Mouse (Mus musculus) cerebellum, adult (tissue): ENCODE measurements around the gene Smoc1.
A peak's percentile ranks its signal among the peaks of the same experiment; 100 is the strongest.

Experiments
- ATAC-seq: cut with Nextera tagmentation; 2 replicates; pipeline ENCODE4 v1.9.2; 2017; ENCODE audit warnings: mild to moderate bottlenecking, moderate library complexity, mixed read lengths; ENCODE audit not compliant: insufficient number of reproducible peaks, low FRiP score, low TSS enrichment

The Smoc1 gene

DNA sequence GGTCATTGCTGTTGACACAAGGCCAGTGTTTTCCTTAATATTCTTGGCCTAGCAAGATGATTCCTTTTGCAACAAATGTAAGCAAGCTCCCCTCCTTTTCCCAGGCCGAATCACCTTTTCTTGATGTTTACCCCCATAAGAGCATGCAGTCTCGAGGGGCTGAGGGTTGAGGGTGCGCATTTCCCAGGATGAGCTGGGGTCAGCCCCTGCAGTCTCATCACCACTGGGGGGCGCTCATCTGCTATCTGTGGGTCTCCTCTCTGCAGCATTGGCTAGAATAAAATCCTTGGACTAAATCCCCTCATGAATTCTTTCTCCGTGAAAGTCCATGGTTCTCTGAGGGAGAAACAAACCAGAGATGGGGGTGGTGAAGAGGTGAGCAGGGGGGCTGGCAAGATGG lies 134.2 kb downstream of the Smoc1 start:
- ATAC-seq: no peak

DNA sequence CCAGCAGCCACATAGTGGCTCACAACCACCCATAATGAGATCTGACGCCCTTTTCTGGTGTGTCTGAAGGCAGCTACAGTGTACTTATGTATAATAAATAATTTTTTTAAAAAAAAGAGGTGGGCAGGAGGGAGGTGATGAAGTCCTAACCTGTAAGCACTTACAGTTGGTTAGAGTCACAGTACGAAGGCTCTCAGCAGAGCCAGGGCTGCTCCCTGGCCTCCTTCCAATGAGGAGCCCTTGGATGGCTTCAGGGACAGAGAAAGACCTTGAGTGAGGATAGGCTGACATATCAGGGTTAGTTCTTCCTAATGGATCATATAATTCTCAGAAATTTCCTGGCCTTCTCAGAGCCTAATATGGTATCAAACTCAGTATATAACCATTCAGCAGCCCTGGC lies 134.7 kb downstream of the Smoc1 start:
- no peak for ATAC-seq

DNA sequence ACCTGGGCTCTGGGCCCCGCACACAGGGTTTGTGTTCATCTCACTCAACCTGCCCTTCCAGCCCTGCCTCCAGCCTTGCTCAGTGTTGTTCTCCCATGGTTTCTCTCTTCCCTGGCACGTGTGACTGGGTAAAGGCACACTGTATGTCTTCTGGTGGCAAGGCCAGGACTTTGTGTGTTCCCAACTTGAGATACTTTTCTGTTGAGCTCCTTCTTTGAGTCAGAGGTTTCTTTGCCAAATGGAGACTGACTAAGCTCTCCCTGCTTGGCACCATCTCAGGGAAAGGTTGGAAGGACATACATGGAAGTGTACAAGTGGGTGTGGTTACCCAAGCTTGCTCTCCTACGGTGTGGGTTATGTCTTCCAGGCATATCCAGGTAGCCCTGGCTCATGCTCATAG lies 136.5 kb downstream of the Smoc1 start:
- no peak for ATAC-seq

- no peak for ATAC-seq
Observed at GRCm38 (mm10) chr12:81163566-81163965, 137.0 kb downstream of the Smoc1 start.

- no peak for ATAC-seq
Observed at GRCm38 (mm10) chr12:81166092-81166491, 139.5 kb downstream of the Smoc1 start.

DNA sequence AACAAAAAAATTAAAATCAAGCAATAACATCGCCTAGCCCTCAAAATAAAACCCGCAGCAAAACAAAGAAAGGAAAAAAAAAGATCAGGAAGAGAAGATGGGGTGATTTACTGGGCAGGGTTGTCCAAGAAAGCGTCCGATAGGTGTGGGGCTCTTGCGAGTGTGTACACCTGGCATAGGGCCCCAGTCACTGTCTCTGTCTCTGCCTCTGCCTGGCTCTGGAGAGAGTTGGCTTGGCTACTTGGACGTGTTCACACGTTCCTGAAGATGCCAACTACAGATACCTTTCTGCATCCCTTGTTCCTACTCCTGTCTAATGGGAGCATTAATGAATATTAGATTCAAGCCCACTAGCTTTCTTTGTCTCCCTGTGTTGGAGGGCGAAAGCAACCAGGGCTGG lies 140.0 kb downstream of the Smoc1 start:
- no peak for ATAC-seq

DNA sequence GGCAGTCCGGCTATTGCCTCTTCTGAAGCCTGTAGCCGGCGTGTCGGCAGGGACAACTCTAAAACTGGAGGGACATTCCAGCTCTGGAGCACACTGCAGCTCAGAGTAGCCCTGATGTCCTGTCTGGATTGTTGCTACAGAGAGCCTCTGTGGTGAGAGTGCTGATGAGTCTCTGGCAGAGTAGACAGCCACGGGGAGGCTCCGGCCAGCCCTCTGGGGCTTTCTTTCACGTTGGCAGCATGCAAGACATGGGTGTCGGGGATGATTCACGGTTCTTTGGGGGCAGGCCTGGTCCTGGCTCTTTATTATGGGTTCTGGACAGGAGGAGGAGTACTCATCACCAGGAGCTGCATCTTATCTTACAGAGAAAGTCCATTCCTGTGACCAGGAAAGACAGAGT lies 140.5 kb downstream of the Smoc1 start:
- ATAC-seq: no peak

DNA sequence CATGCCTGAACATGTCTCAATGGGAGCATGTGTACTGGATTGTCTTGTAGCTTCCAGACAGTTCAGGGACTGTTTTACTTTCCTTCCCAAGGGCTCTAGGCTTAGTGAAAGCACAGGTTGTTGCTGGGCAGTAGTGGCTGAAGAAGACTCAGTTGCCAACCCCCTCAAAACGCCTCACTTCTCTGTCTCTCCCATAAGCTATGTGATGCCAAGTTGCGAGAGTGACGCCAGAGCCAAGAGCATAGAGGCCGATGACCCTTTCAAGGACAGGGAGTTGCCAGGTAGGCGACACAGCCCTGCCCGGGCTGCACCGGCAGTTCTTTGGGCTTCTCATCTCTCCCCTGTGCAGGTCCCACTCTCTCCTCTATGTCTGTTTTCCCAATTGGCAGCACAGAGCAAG lies 141.4 kb downstream of the Smoc1 start:
- ATAC-seq: no peak

- no peak for ATAC-seq
Observed at GRCm38 (mm10) chr12:81168494-81168893, 141.9 kb downstream of the Smoc1 start.

DNA sequence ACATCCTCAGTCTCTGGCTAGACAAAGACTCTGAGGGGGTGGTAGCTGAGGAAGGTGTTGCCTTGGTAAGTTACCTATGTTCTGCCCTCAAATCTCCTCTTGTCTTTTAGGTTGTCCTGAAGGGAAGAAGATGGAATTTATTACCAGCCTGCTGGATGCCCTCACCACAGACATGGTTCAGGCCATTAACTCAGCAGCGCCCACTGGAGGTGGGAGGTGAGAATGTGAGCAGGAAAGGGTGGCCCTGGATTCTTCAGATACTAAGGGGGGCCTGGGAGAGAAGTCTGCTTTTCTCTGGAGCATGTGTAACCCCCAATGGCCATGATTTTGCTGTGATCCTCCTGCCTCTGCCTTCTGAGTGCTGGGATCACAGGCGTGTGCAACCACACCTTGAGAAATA lies 143.5 kb downstream of the Smoc1 start:
- no peak for ATAC-seq

DNA sequence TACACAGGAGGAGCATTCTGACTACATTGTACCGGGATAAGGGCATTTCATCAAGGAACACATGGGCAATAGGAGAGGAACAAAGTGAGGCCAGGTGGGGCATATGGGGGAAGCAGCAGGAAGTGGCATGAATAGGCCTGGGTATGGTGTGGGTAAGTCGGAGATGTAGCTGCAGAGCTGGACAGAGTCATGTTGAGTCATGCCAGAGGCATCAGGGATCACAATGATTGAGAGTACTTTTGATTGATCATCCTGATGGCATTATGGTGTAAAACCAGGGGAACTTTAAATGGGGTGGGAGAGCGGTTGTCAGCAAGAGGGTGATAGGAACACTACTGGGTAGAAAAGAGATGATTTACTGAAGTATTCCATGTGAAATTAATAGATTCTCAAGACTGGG lies 146.4 kb downstream of the Smoc1 start:
- no peak for ATAC-seq

- ATAC-seq: peak; percentile 86
Observed at GRCm38 (mm10) chr12:81173893-81174292, 147.3 kb downstream of the Smoc1 start.

GRCm38 (mm10) chr12:81175252-81175651 lies 148.6 kb downstream of the Smoc1 start:
- ATAC-seq: no peak

- peak; percentile 69; the same call in 1 of the 2 replicates for ATAC-seq
Observed at GRCm38 (mm10) chr12:81182073-81182472, 155.5 kb downstream of the Smoc1 start.

DNA sequence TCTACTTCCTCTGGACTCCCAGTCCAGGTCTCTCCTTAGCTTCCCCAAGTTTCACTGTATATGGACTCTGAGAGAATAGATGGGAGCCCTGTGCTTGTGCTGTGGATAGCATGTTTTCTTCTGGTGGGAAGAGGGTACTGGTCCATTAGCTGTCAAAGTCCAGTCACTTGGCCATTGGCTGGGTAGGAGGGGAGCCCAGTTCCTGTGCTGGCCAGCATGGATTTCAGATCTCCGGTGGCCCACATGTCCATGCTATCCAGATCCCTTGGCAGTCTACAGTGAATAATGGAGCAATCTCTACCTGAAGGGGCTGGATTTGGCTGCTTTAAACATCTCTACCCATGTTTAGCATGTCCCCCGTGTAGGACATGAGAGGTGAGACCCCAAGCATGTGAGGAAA lies 158.4 kb downstream of the Smoc1 start:
- ATAC-seq: no peak

DNA sequence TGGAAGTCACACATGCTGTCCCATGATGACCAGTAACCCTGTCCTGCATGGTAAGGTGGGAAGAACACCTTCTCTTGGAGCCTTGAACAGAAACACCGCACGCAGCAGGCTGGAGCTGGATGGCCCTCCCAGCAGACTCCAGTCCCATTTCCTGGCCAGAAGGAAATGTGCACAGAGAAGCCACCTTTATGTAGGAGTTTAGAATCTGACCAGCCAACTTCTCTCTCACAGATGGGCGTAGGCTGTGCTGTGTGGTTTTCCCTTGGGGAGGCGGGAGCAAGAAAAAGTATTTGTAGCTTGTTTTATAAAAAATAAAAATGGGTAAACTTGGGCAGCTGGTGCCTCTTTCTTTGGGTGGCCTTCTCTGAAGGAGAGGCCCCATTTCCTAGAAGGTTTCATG lies 159.5 kb downstream of the Smoc1 start:
- ATAC-seq: no peak

DNA sequence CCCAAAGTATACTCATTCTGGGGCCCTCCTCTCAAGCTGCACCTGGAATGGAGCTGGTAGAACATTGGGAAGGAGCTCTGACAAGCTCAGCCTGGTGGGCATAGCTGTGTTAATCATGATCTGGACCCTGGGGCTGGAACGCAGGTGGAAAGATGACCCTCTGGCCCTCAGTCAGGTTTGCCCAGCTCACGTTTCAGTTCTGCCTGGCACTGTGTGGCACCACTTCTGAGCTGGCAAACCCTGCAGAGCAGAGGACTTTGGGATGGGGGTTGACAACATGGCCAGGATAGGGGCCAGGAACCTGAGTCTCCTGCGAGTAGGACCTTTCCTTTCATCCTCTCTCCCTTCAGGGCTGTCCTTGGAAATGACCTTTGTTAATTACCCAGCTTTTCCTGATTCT lies 160.1 kb downstream of the Smoc1 start:
- no peak for ATAC-seq

- no peak for ATAC-seq
Observed at GRCm38 (mm10) chr12:81188423-81188822, 161.8 kb downstream of the Smoc1 start.

DNA sequence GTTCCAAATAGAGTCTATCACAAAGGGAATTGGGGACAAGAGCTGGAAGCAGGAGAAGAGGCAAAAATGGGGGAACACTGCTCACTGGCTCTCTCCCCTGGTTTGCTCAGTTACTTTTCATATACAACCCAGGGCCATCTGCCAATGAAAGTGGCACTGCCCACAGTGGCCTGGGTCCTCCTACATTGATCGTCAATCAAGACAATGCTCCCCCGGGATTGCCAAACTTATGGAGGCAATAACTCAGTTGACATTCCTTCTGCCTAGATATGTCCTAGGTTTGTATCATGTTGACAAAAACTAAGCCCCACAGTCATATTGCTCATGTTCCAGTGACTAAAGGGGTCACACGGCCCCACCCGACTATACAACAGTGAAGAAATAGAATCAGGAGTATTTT lies 162.4 kb downstream of the Smoc1 start:
- no peak for ATAC-seq

DNA sequence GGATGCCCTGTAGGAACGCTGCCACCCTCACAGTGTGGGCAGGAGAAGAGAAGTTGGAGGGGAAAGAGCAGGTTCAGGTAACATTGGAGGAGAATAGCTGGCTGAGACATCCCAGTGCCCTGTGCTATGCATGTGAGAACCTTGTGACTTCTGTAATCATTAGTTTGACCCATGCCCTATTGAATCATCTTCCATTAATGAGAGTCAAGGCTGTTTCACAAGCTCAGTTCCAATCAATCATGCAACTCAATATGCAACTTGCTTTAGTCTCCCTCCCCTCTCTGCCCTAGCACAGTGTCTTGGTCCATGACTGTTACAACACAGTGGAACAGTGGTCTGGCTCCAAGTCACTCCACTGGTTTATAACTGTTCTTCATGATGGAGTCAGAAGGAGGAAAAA lies 163.0 kb downstream of the Smoc1 start:
- no peak for ATAC-seq

DNA sequence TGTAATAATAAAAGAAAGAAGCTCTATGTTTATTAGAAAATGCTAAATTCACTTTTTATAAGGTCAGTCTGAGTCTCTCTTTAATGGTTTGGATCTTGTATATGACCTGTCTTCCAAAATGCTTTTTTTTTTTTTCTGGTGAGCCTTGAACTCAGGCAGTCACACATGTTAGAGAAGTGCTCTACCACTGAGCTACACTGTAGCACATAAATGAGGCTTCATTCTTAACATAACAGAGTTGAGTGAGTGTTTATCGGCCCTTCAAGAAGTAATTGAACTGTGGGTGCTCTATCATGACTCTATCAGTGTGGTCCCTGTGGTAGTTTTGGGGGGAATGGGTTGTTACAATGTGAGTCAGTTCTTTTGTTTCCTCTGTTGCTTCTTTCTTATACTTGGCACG lies 167.4 kb downstream of the Smoc1 start:
- no peak for ATAC-seq

- no peak for ATAC-seq
Observed at GRCm38 (mm10) chr12:81197468-81198075, 171.0 kb downstream of the Smoc1 start.
